Comparison of ENCODE assay signal across 8 mouse cellular contexts in the genomic region with DNA sequence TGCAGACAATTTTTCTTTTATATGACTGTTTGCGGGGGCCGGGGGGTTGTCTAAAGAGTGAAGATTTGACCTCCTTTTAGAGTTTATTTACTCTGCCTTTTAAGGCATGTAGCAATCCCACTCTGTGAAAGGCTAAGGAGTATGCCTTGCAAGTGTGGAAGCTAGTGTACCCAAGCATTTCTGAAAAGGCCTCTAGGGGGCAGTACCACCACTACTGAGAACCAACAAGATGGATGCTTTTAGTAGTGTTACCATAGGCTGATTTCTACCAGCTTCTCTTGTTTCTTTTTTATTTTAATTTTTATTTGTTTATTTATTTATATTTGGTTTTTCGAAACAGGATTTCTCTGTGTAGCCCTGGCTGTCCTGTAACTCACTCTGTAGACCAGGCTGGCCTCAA.
DNase-seq lines count a peak whose midpoint lies in the region; ATAC-seq and TF ChIP-seq lines count a peak whose summit lies in the region.

No protein-coding gene starts in this region.

- TF ChIP-seq CTCF in brain, embryonic 14.5 days (IDR thresholded peaks at IDR 0.05; ENCODE audit: borderline replicate concordance, extremely low read depth, insufficient read depth, insufficient read length), result peak; percentile 40; the same call in 1 of the 2 replicates

- no peak for ATAC-seq in erythroid progenitor cell, adult 5-6 weeks (replicated peaks; ENCODE audit: low FRiP score, poor library complexity, severe bottlenecking)

- no peak for TF ChIP-seq POLR2A in brain, embryonic 14.5 days (IDR thresholded peaks at IDR 0.05; ENCODE audit: borderline replicate concordance, extremely low read depth, insufficient read depth, insufficient read length, poor library complexity, severe bottlenecking)

- peak; percentile 26 for DNase-seq in layer of hippocampus, adult 9-10 months (ENCODE audit: low spot score)
- DNase-seq in layer of hippocampus, adult 9-11 months, result no peak
- peak; percentile 75 for DNase-seq in NIH3T3 (ENCODE audit: low read depth)
- DNase-seq in brain, embryonic 14.5 days (ENCODE audit: low read depth), result peak; percentile 54
- peak; percentile 37 to 59 for DNase-seq in heart, postnatal 36 days
- DNase-seq in lung, postnatal 14 days, result peak; percentile 67
- no peak for DNase-seq in Muller cell, postnatal 12 days (ENCODE audit: inconsistent ontology term)

- intact Hi-C loops in heart, postnatal 36 days (cut with DNase I), result loop anchor here (1.0 to 10.0 kb wide), 4 partner anchors 80 to 282 kb away; no protein-coding TSS in a partner anchor

Comparison
In these comparisons a context has a peak if more than half of its experiments do, and no peak if none do; other contexts are left out.
1. DNase-seq: peak in layer of hippocampus, adult 9-10 months (single experiment), NIH3T3 (single experiment), brain, embryonic 14.5 days (single experiment), heart, postnatal 36 days (2 of 2) and lung, postnatal 14 days (single experiment); none in layer of hippocampus, adult 9-11 months (single experiment) and Muller cell, postnatal 12 days (single experiment).